Mouse (Mus musculus) neutrophil, adult 5-6 weeks (primary cell): ENCODE measurements at regions not wholly inside any gene's neighbourhood (a gene's known extent, or its start where the extent isn't known, plus 50 kb on each side); places are given as distances from the start of the nearest gene placed in this dataset.

ENCODE experiments used
- ATAC-seq: fragments of 151-379, 151-347 bp; 2 replicates; pipeline ENCODE4 v1.8.0; 2017; ENCODE audit warnings: mild to moderate bottlenecking, moderate TSS enrichment; ENCODE audit not compliant: insufficient number of reproducible peaks, poor library complexity, low FRiP score, severe bottlenecking; ENCODE audit errors: extremely low read depth

DNA sequence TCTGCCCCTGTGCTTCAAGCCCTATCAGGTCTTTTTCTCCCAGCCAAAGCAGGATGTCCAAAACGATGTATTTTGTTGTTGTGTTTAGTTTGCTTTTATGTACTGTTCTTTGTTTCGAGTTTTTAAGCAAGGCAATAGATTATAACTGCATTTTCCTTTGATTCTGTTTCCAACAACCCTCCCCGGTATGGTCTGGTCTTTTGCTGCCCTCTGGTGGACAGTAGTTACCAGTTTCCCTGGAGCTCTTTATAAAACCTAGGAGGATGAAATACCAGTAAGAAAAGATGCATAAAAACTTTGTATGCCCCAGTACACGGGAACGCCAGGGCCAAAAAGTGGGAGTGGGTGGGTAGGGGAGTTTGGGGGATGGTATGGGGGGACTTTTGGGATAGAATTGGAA, 73.9 kb upstream of the Itm2a start:
- 0 out of 2 replicates have a peak, but pooled peaks have one; percentile 36 for ATAC-seq

DNA sequence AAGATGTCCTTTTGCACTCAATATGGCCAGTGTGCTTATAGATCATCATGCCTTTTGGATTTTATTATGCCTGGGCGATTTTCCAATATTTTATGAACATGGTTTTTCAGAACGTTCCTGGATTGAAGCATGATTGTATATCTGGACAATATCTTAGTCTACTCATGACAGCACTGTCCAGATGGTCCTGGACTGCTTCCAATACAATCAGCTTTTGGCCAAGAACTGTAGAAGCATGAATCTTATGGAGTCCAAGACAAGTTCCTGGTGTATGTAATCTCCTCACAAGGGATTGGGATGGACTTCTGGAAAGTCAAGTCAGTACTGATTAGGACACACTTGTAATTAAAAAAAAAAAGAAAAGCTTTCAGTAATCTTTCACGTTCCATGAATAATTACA, 66.1 kb upstream of the Itm2a start:
- ATAC-seq, result no peak
